Mouse (Mus musculus): Measurements from ENCODE around the gene Adprhl1. TPM values are rescaled to one million over a fixed set of nuclear protein-coding genes. Genes with fewer than 3 reads are reported as not detected.

Gene Adprhl1
- polyA plus RNA-seq, 2 experiments: 4.1 to 5.0 TPM

DNA sequence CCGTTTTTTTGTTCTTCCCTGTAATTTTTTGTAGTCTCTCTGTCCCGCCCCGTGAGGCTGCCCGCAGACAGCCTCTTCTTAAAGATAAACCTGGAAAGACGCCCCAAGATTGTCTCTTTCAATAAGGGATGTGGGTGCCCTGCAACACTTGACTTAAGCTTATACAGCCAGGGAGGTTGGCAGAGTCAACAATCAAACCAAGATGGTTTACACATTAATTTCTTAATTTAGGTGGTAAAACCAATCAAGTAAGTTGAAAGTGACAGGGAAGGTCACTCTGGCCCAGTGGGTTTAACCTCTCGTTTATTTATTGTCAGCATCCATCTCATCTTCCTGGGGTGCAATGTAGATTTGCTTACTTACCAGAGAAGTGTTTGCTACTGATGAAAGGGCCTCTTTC, 34.7 kb upstream of the Adprhl1 start:
- no peaks in the 10 kb centered on the region for H3K9me3 ChIP-seq (ENCODE audit: control insufficient read depth, low read length)
- H3K27me3 ChIP-seq (ENCODE audit: control insufficient read depth, insufficient read depth, low read length): no peaks in the 10 kb centered on the region
- no peak for ATAC-seq (ENCODE audit: low FRiP score, low read depth)
- TF ChIP-seq POLR2A (IDR thresholded peaks at IDR 0.05; ENCODE audit: borderline replicate concordance, extremely low read depth, insufficient read depth, insufficient read length): no peak
- peak overlapping the region; percentile 72 for H3K9ac ChIP-seq (ENCODE audit: low read depth, low read length, severe bottlenecking)
- H3K36me3 ChIP-seq (ENCODE audit: control insufficient read depth, insufficient read depth, low read length): peaks cover 14% of the 10 kb centered on the region
- H3K27ac ChIP-seq (replicated peaks; ENCODE audit: low read depth, low read length): no peak overlapping the region
- H3K4me2 ChIP-seq (replicated peaks; ENCODE audit: low read depth, low read length, severe bottlenecking): peak overlapping the region; percentile 90
- WGBS: 4% methylated on average over 6 of the region's 6 CpGs
- peaks cover 13% of the 10 kb centered on the region for H3K4me1 ChIP-seq (ENCODE audit: control insufficient read depth, insufficient read depth, low read length)
- peak overlapping the region; percentile 90 for H3K4me3 ChIP-seq (replicated peaks; ENCODE audit: low read length)
- DNase-seq (ENCODE audit: low spot score): no peak

- peak; percentile 45; the same call in 1 of the 2 replicates for TF ChIP-seq POLR2A (IDR thresholded peaks at IDR 0.05; ENCODE audit: borderline replicate concordance, extremely low read depth, insufficient read depth, insufficient read length)
- Histone ChIP-seq H3K9me3 (ENCODE audit: control insufficient read depth, low read length) (no peaks in the 10 kb centered on the region), H3K36me3 (ENCODE audit: control insufficient read depth, insufficient read depth, low read length) (peaks cover 11% of the 10 kb centered on the region), H3K27me3 (ENCODE audit: control insufficient read depth, insufficient read depth, low read length) (no peaks in the 10 kb centered on the region), H3K4me2 (replicated peaks; ENCODE audit: low read depth, low read length, severe bottlenecking) (peak within 1 kb of the TSS; percentile 90), H3K4me1 (ENCODE audit: control insufficient read depth, insufficient read depth, low read length) (peaks cover 13% of the 10 kb centered on the region), H3K9ac (ENCODE audit: low read depth, low read length, severe bottlenecking) (peak within 1 kb of the TSS; percentile 72), H3K4me3 (replicated peaks; ENCODE audit: low read length) (peak within 1 kb of the TSS; percentile 90), H3K27ac (replicated peaks; ENCODE audit: low read depth, low read length) (peak within 1 kb of the TSS; percentile 77)
- DNase-seq (ENCODE audit: low spot score) (peak; percentile 98), ATAC-seq (ENCODE audit: low FRiP score, low read depth) (peak; percentile 93)
- 1% methylated on average over 76 of the region's 79 CpGs for WGBS
These were observed 34.0 kb upstream of the Adprhl1 start, which contains the start of the genes Dcun1d2 and Tmco3 for GRCm38 (mm10) chr8:13287692-13288623. Dcun1d2 (minus strand) TSS chr8:13288131. Tmco3 (plus strand) TSS chr8:13288190.

DNA sequence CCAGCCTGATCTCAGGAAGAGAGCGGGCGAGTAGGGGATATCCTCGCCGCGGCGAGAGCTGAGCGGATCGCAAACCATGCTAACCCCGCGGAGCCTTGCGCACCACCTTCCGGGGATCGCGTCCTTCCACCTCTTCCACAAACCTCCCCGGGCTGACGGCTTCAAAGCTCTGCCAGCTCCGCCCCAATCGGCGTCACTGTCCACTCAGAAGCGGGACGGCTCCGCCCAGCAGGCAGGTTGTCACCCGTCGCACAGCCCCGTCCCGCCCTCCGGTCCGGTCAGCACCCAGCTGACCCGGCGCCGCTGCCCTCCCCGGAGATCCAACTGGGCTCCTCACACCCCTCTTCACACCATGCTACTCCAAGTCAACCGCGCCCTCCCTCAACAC, 33.3 kb upstream of the Adprhl1 start:
- ATAC-seq (ENCODE audit: low FRiP score, low read depth): peak; percentile 56
- Histone ChIP-seq H3K4me1 (ENCODE audit: control insufficient read depth, insufficient read depth, low read length) (peaks cover 13% of the 10 kb centered on the region), H3K27ac (replicated peaks; ENCODE audit: low read depth, low read length) (peak overlapping the region; percentile 77), H3K4me3 (replicated peaks; ENCODE audit: low read length) (peak overlapping the region; percentile 90), H3K36me3 (ENCODE audit: control insufficient read depth, insufficient read depth, low read length) (peaks cover 4% of the 10 kb centered on the region; the same call in 1 of the 2 replicates), H3K9ac (ENCODE audit: low read depth, low read length, severe bottlenecking) (peak overlapping the region; percentile 72), H3K4me2 (replicated peaks; ENCODE audit: low read depth, low read length, severe bottlenecking) (peak overlapping the region; percentile 90), H3K9me3 (ENCODE audit: control insufficient read depth, low read length) (no peaks in the 10 kb centered on the region), H3K27me3 (ENCODE audit: control insufficient read depth, insufficient read depth, low read length) (no peaks in the 10 kb centered on the region)
- DNase-seq (ENCODE audit: low spot score): peak; percentile 75
- WGBS: under 1% methylated on average over 33 of the region's 34 CpGs
- no peak for TF ChIP-seq POLR2A (IDR thresholded peaks at IDR 0.05; ENCODE audit: borderline replicate concordance, extremely low read depth, insufficient read depth, insufficient read length)

DNA sequence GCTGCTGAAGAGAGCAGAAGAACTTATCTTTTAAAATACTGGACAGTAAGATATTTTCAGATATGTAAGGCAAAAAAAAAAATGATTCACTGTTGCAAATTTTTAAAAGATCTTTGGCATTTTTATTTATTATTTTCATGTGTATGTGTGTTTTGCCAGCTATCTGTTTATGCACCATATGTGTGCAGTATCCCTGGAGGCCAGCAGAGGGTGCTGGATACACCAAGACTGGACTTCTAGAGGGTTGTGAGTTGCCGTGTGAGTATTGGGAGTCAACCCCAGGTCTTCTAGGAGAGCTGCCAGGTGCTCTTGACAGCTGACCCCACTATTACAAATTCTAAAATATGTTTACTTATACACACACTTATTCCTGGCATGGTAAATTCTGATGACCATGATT, 29.2 kb upstream of the Adprhl1 start:
- H3K4me2 ChIP-seq (replicated peaks; ENCODE audit: low read depth, low read length, severe bottlenecking): no peak overlapping the region
- no peak overlapping the region for H3K4me3 ChIP-seq (replicated peaks; ENCODE audit: low read length)
- H3K9me3 ChIP-seq (ENCODE audit: control insufficient read depth, low read length): no peaks in the 10 kb centered on the region
- H3K27ac ChIP-seq (replicated peaks; ENCODE audit: low read depth, low read length): no peak overlapping the region
- no peak for ATAC-seq (ENCODE audit: low FRiP score, low read depth)
- H3K4me1 ChIP-seq (ENCODE audit: control insufficient read depth, insufficient read depth, low read length): peaks cover 7% of the 10 kb centered on the region
- no peak for DNase-seq (ENCODE audit: low spot score)
- no peak for TF ChIP-seq POLR2A (IDR thresholded peaks at IDR 0.05; ENCODE audit: borderline replicate concordance, extremely low read depth, insufficient read depth, insufficient read length)
- WGBS: 65% methylated on average over 1 of the region's 1 CpGs
- H3K27me3 ChIP-seq (ENCODE audit: control insufficient read depth, insufficient read depth, low read length): no peaks in the 10 kb centered on the region
- H3K9ac ChIP-seq (ENCODE audit: low read depth, low read length, severe bottlenecking): no peak overlapping the region
- no peaks in the 10 kb centered on the region for H3K36me3 ChIP-seq (ENCODE audit: control insufficient read depth, insufficient read depth, low read length)

GRCm38 (mm10) chr8:13276941-13277447, 23.0 kb upstream of the Adprhl1 start:
- Histone ChIP-seq H3K4me2 (replicated peaks; ENCODE audit: low read depth, low read length, severe bottlenecking) (no peak overlapping the region), H3K4me3 (replicated peaks; ENCODE audit: low read length) (no peak overlapping the region), H3K9me3 (ENCODE audit: control insufficient read depth, low read length) (no peaks in the 10 kb centered on the region), H3K4me1 (ENCODE audit: control insufficient read depth, insufficient read depth, low read length) (no peaks in the 10 kb centered on the region), H3K9ac (ENCODE audit: low read depth, low read length, severe bottlenecking) (no peak overlapping the region), H3K27ac (replicated peaks; ENCODE audit: low read depth, low read length) (no peak overlapping the region), H3K27me3 (ENCODE audit: control insufficient read depth, insufficient read depth, low read length) (no peaks in the 10 kb centered on the region), H3K36me3 (ENCODE audit: control insufficient read depth, insufficient read depth, low read length) (0 out of 2 replicates have a peak, but pooled peaks cover 7% of the 10 kb centered on the region)
- no peak for TF ChIP-seq POLR2A (IDR thresholded peaks at IDR 0.05; ENCODE audit: borderline replicate concordance, extremely low read depth, insufficient read depth, insufficient read length)
- ATAC-seq (ENCODE audit: low FRiP score, low read depth): no peak
- WGBS: 62% methylated on average over 5 of the region's 5 CpGs
- DNase-seq (ENCODE audit: low spot score): no peak
